Mouse (Mus musculus) CD4-positive, CD25-positive, alpha-beta regulatory T cell, adult 2 months (primary cell): ENCODE results near the gene Agxt.

ENCODE experiments used
- DNase-seq: peaks from one replicate; pipeline ENCODE4 v3.0.0-alpha.2; 2012; ENCODE audit warnings: low read depth, low spot score

Agxt gene

GRCm38 (mm10) chr1:93135036-93135526 is at the start of gene Agxt:
Gene Agxt, plus strand, starts transcription at chr1:93135240.
- no peak for DNase-seq

DNA sequence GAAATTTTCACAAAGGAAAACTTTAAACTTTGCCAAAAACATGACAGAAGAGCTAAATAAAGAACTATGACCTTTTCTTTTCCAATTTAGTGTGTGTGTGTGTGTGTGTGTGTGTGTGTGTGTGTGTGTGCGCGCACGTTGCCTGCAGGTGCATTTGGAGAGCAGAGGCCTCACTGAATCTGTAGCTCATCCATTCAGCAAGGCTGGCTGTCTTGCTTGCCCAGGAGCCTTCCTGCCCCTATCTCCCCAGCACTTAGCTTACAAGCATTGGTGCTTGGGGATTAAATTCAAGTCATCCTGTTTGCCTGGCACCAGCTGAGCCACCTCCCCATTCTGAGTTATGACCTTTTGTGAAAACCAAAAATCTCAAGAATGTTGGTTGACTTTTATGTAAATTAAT is 42.5 kb upstream of the Agxt start:
- DNase-seq, result no peak

GRCm38 (mm10) chr1:93098956-93099355 is 36.1 kb upstream of the Agxt start:
- no peak for DNase-seq

DNA sequence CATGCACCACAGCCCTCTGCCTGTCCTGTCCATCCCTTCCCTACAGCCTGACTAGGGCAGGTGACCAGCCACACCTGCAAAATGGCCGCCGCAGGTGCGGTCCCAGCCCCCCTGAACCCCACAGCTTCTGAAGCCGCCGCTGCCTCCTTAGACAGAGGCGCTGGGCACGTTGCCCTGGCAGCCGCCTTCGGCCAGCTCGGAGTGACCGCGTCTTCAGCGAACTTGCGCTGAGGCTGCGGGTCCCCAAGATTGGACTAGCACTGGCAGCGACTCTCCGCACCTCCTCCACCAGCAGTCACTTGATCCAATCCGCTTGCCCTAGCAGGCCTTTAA is 34.8 kb upstream of the Agxt start:
- no peak for DNase-seq

DNA sequence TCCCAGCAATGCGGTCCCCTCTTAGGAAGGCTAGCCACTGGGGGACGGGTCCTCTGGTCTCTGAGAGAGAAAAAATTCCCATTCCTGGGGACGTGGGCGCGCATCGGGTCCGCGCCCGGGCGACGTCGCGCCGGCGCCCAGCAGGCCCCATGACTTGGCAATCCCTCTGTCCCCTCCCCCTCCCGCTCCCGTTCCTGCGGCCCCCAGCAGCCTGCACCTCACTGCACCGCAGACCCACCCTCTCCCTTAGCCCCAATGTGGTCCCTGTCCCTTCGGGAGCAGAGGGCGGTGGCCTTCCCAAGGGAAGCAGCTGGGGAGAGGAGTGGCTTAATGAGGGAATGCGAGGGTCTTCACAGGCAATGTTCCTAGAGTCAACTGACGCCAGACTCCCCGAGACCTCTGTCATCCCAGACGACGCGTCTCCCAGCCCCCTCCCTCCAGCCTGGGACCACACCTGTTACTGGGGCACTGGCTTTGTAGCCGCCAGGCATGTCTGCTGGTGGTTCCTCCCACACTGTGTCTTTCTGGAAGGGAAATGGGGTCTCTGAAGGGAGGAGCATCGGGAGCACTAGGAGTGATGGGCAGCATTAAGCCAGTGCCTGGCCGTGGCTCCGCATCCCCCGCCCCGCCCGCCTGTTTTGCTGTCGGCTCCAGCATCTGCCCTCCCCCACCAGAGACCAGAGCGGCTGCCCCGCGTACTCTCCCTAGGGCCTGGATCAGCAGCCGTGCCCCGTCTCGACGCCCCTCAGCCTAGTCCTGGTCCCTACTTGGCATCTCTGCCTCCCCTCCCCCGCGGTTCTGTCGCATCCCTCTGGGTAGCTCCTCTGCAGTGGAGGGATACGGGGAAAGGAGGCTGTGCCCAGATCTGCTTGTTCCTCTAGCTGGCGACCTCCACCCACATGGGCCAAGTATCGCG is 34.2 kb upstream of the Agxt start:
- no peak for DNase-seq

DNA sequence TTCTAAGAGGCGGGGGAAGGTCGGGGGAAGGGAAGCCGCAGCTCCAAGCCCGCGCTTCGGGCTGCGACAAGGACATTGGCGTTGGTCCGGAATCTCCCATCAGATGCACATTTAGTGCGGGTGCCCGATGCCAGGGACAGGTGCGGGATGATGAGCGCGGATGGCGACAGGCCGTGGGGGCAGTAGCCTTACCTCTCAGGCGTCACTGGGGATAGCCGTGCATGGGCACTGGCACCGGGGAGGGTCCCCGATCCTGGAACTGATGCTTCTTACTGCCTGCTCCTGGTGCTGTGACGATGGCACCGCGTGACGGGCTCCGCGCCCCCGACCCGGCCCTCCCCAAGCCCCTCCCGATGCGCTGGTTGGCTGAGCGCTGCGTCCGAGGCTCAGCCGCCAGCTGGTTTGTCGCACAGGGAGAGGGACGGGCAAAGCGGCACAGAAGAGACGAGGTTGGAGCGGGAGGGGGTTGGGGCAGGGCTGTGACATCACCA is 33.4 kb upstream of the Agxt start, which contains the start of gene Kif1a:
TSS of gene Kif1a (minus strand) at position 381 of the 491 bp plus-strand sequence.
- no peak for DNase-seq

DNA sequence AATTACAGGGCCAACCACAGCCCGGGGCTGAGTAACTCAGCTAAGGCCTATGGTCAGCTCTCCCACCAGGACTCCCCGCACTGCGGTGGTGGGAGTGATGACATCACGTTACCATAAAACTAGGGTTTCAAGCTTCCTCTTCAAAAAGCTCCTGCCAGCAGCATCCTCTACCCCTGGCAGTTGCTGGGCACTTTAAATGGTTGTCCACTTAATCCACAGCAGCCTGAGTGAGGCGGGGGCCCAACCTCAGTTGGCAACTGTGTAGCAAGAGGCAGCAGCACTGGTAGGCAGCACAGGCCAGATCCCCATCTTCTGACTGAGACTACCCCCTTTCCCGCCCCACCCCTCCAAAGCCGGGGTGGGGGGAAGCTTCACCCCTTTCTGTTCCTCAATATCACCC is 32.3 kb upstream of the Agxt start:
- no peak for DNase-seq

DNA sequence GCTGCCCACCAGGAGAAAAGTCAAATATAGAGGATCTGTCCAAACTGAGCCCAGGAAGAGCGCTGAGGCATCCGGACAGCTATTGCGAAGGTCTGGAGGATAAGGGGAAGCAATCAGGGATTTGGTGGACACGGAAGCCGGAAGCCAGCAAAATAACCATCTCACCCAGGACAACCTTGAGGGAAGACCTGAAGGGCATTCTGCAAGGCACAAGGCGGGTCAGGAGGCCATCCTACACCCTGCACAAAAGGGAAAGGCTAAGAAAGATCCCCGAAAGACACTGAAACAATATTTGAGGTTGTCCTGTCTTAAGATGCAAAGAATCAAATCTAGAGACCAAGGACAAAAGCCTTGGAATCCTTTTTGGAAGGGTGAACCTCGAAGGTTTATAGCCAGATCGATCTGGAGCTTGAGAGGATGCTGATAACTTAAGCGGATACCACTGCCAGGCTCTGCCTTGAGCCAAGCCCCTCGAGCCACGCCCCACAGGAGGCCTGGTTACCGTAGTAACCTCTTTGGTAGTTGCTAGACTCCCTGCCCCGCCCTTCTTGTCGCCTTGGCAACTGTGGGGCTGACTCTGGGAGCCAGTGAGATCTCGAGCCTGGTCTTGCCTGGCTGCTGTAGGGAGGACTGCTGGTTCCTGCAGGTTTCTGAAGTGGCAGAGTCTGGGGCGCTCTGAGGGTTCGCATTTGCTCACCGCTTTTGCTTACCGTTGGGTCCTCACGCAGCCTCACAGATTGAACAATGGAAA is 20.2 kb upstream of the Agxt start:
- DNase-seq, result peak; percentile 71

DNA sequence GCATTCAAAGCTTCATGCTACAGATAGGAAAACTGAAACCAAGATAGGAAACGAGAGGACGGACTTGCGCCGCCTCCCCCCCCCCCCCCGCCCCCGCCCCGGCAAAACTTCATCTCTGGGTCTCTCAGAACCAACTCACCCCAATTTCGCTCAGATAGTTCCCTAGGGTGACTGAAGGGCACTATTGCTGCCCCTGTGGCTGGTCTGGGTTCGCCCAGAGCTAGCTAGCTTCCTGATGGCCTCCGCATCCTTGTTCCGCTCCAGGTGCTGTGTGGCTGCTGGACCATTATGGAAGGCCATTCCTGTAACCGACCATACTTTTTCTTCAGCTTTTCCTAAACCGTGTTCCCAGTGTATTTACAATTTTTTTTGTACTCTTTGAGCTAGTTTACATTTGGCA is 19.6 kb upstream of the Agxt start:
- DNase-seq, result no peak

GRCm38 (mm10) chr1:93118816-93119215 is 16.2 kb upstream of the Agxt start:
- no peak for DNase-seq

- no peak for DNase-seq
Observed at GRCm38 (mm10) chr1:93123179-93123854, 11.7 kb upstream of the Agxt start.

DNA sequence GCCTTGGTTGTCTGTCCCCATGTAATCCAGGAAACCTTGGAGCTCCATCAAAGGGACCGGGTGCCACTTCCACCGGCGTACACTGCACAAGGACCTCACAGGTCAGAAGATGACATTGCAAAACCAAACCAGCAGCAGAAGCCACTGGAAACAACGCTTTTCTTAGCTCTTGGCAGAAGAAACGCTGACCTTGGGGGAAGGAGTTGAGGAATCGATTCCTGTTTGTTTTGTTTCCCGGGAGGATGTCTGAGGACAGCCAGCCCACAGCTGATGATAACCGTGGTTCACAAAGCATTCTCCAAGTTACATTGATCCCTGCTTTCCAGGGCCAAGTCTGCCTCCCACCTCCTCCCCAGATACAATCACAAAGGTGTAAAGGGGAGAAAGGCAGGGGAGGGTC is 11.0 kb upstream of the Agxt start:
- DNase-seq, result no peak

DNA sequence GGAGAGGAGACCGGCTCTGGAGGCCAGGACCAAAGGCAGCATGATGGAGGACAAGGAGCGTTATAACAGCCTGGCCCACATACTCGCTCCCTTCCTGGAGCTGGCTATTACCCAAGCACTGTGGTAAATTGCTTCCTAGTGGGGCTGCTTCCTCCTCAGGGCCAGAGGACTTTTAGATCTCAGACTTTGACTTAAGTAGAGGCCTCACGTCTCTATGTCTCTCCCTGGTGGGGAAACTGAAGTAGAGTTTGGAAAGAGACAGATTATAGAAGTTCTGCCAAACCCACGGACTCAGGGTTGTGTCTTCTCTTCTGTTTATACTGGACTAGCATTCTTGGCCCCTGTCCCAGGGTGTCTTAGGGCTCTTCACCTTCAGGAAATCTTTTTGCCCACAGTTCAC is 9.8 kb upstream of the Agxt start:
- DNase-seq, result no peak

- no peak for DNase-seq
Observed at GRCm38 (mm10) chr1:93128209-93128608, 6.8 kb upstream of the Agxt start.

- DNase-seq, result no peak
Observed at GRCm38 (mm10) chr1:93128710-93129349, 6.2 kb upstream of the Agxt start.

- DNase-seq, result no peak
Observed at GRCm38 (mm10) chr1:93130242-93130983, 4.6 kb upstream of the Agxt start.

- no peak for DNase-seq
Observed at GRCm38 (mm10) chr1:93132676-93133075, 2.4 kb upstream of the Agxt start.

GRCm38 (mm10) chr1:93138534-93138933 is 3.5 kb downstream of the Agxt start:
- no peak for DNase-seq

- no peak for DNase-seq
Observed at GRCm38 (mm10) chr1:93139713-93140112, 4.7 kb downstream of the Agxt start.

DNA sequence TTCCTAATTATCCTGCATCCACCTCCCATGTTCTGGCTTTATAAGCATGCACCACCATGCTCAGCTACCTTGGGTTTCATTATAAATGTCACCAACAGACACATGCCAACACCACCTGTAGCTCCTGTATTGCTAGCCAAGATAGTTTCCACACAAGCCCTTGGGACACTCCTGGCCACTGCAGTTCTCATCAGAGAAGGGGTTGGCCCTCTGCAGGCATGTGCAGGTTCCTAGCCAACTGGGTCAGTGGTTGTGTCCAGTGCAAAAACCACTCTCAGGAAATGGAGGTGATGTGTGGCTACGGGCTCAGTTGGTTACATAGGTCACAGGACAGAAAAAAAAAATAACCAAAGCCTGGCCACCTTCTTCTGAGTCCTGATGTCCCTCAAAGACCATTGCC is 7.8 kb downstream of the Agxt start:
- no peak for DNase-seq

DNA sequence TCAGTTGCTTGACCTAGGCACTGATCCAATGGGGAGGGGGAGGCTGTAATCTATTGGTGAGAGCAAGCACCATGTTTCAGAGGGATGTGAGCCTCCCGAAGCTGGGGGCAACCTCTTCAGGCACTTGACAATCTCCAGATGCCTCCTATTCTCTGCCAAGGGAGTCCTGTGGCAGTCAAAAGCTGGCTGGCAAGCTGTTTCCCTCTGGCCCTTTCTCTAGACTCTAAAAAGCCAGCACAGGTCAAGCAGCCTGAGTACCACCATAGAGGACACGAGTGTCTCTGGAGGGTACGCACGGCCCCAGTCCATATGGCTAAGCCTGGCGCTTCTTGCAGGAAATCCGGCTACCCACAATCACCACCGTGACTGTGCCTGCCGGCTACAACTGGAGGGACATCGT is 9.1 kb downstream of the Agxt start:
- DNase-seq, result no peak
